Mouse (Mus musculus): ENCODE measurements around the gene Fbxw4. TPM values are rescaled to one million over a fixed set of nuclear protein-coding genes. Genes with fewer than 3 reads are reported as not detected.
"Not testable (repeated sequence)": the region's sequence is repeated elsewhere in the genome, so short reads cannot be mapped to it uniquely, and the experiment has no call there.

Fbxw4 gene
- total and polyA plus RNA-seq, 2 experiments from 2014 or later: 3.0 to 43.7 TPM

DNA sequence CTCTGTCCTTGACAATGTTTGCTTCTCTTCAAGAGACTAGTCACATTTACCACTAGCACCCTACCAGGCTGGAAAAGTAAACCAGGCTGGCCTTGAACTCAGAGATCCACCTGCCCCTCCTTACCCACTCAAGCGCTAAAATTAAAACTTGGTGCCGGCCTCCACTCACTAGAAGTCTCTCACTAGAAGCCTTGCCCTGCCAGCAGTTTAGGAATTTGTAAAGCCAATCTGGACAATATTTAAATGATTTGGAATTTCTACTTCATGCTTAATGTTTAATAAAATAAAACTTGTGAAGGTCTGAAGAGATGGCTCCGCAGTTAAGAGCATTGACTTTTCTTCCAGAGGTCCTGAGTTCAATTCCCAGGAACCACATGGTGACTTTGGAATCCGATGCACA is 10.3 kb downstream of the Fbxw4 start:
- Histone ChIP-seq H3K4me2 (ENCODE audit: low read depth, low read length) (no peak overlapping the region), H3K36me3 (replicated peaks; ENCODE audit: control insufficient read depth, insufficient read depth, low read length) (no peaks in the 10 kb centered on the region), H3K27ac (ENCODE audit: low read depth) (no peak overlapping the region), H3K9me3 (replicated peaks; ENCODE audit: control insufficient read depth, low read length) (no peaks in the 10 kb centered on the region), H3K27me3 (ENCODE audit: control insufficient read depth, insufficient read depth, low read length) (no peaks in the 10 kb centered on the region), H3K4me1 (ENCODE audit: control insufficient read depth, insufficient read depth) (peaks cover 6% of the 10 kb centered on the region; the same call in 1 of the 2 replicates), H3K9ac (replicated peaks; ENCODE audit: low read depth, low read length) (no peak overlapping the region), H3K4me3 (ENCODE audit: low read depth, low read length) (no peak overlapping the region)
- TF ChIP-seq CTCF (IDR thresholded peaks at IDR 0.05; ENCODE audit: low read depth): no peak
- no peak for TF ChIP-seq EP300 (IDR thresholded peaks at IDR 0.05; ENCODE audit: low read depth)
- no peak for ATAC-seq (ENCODE audit: insufficient read depth, low read depth)
- DNase-seq (ENCODE audit: low spot score): peak; percentile 44
- WGBS: 73% methylated on average over 4 of the region's 4 CpGs

DNA sequence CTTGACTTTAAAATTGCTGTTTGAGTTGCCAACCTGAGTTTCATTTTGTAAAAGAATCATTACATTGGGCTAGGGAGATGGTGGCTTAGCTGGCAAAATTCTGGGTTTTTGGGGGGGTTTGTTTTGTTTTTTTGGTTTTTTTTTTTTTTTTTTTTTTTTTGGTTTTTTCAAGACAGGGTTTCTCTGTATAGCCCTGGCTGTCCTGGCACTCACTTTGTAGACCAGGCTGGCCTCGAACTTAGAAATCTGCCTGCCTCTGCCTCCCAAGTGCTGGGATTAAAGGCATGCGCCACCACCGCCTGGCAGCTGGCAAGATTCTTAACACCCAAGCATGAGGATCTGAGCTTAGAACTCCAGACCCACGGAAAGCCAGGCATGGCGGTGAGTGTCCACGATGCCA is 11.6 kb downstream of the Fbxw4 start:
- not testable (repeated sequence) for H3K4me2 ChIP-seq (ENCODE audit: low read depth, low read length); ATAC-seq (ENCODE audit: insufficient read depth, low read depth); H3K9me3 ChIP-seq (replicated peaks; ENCODE audit: control insufficient read depth, low read length); H3K27me3 ChIP-seq (ENCODE audit: control insufficient read depth, insufficient read depth, low read length); H3K27ac ChIP-seq (ENCODE audit: low read depth); DNase-seq (ENCODE audit: low spot score); H3K4me3 ChIP-seq (ENCODE audit: low read depth, low read length); H3K36me3 ChIP-seq (replicated peaks; ENCODE audit: control insufficient read depth, insufficient read depth, low read length); H3K4me1 ChIP-seq (ENCODE audit: control insufficient read depth, insufficient read depth); H3K9ac ChIP-seq (replicated peaks; ENCODE audit: low read depth, low read length)
- 88% methylated on average over 6 of the region's 6 CpGs for WGBS

DNA sequence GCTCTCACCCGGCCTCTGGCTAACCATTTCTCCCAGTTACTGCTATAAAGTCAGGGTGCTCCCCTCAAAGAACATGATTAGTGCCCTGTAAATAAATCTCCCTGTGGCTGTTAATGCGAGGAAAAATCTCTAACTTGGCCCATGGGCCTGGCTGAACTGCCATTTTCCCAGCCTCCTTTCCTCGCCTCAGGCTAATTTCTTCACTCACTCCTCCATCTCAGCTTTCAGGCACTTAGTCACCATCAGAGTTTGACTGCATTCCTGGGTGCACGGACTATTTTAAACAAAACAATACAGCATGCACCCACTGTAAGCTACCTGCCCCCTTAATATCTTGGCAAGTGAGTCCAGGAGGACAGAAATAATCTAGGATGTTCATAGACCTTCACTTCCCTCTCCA is 13.2 kb downstream of the Fbxw4 start:
- 43% methylated on average over 4 of the region's 4 CpGs for WGBS
- no peak overlapping the region for H3K27ac ChIP-seq (ENCODE audit: low read depth)

DNA sequence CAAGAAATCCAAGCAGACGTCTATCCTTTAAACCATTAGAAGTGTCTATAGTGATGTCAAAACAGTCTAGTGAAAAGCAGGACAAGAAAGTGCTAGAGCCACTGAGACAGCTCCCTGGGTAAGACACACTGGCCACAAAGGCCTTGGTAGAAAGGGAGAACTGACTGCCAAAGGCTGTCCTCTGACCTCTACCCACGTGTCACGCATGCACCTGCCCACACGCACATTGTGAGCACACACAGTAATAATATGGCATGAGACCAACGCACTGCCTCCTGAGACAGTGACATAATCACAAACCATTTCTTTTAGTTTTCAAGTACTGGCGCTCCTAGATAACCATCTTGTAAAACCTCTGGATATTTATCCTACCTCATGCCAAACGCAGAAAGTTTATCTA is 19.4 kb downstream of the Fbxw4 start:
- Histone ChIP-seq H3K4me2 (ENCODE audit: low read depth, low read length) (no peak overlapping the region), H3K36me3 (replicated peaks; ENCODE audit: control insufficient read depth, insufficient read depth, low read length) (peaks cover 21% of the 10 kb centered on the region), H3K4me1 (ENCODE audit: control insufficient read depth, insufficient read depth) (no peaks in the 10 kb centered on the region), H3K4me3 (ENCODE audit: low read depth, low read length) (no peak overlapping the region), H3K9me3 (replicated peaks; ENCODE audit: control insufficient read depth, low read length) (no peaks in the 10 kb centered on the region), H3K9ac (replicated peaks; ENCODE audit: low read depth, low read length) (no peak overlapping the region), H3K27ac (ENCODE audit: low read depth) (no peak overlapping the region), H3K27me3 (ENCODE audit: control insufficient read depth, insufficient read depth, low read length) (no peaks in the 10 kb centered on the region)
- TF ChIP-seq CTCF (IDR thresholded peaks at IDR 0.05; ENCODE audit: low read depth) (no peak), EP300 (IDR thresholded peaks at IDR 0.05; ENCODE audit: low read depth) (no peak)
- DNase-seq (ENCODE audit: low spot score) (no peak), ATAC-seq (ENCODE audit: insufficient read depth, low read depth) (no peak)
- WGBS: 85% methylated on average over 7 of the region's 7 CpGs

More for the DNA sequence above, 13.2 kb downstream of the Fbxw4 start:
- H3K9ac ChIP-seq (replicated peaks; ENCODE audit: low read depth, low read length): no peak overlapping the region
- no peak for TF ChIP-seq CTCF (IDR thresholded peaks at IDR 0.05; ENCODE audit: low read depth)
- H3K27me3 ChIP-seq (ENCODE audit: control insufficient read depth, insufficient read depth, low read length): no peaks in the 10 kb centered on the region
- DNase-seq (ENCODE audit: low spot score) (no peak), ATAC-seq (ENCODE audit: insufficient read depth, low read depth) (no peak)
- 0 out of 2 replicates have a peak, but pooled peaks cover 4% of the 10 kb centered on the region for H3K4me1 ChIP-seq (ENCODE audit: control insufficient read depth, insufficient read depth)
- no peak overlapping the region for H3K4me2 ChIP-seq (ENCODE audit: low read depth, low read length)
- H3K36me3 ChIP-seq (replicated peaks; ENCODE audit: control insufficient read depth, insufficient read depth, low read length): no peaks in the 10 kb centered on the region
- no peaks in the 10 kb centered on the region for H3K9me3 ChIP-seq (replicated peaks; ENCODE audit: control insufficient read depth, low read length)
- no peak overlapping the region for H3K4me3 ChIP-seq (ENCODE audit: low read depth, low read length)

DNA sequence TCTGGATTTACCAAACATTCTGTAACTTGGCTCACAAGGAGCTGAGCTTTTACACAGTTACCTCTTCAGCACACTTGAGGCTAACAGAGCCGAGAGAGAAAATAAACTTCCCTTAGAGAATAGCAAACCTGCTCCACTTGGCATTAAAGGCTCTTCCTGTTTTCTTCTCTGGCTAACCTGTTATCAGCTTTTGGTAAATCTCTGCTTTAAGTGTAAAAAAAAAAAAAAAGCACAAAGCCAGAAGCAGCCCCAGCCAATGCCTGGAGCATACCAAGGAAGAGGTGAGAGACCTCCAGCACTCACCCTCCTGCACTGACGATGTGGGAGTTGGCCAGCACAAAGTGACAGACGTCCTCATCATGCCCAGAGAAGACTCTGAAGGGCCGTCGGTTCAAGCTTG is 24.2 kb downstream of the Fbxw4 start:
- H3K27me3 ChIP-seq (ENCODE audit: control insufficient read depth, insufficient read depth, low read length): no peaks in the 10 kb centered on the region
- peaks cover 48% of the 10 kb centered on the region for H3K36me3 ChIP-seq (replicated peaks; ENCODE audit: control insufficient read depth, insufficient read depth, low read length)
- 50% methylated on average over 5 of the region's 5 CpGs for WGBS
- H3K4me2 ChIP-seq (ENCODE audit: low read depth, low read length): no peak overlapping the region
- DNase-seq (ENCODE audit: low spot score): no peak
- ATAC-seq (ENCODE audit: insufficient read depth, low read depth): no peak
- H3K27ac ChIP-seq (ENCODE audit: low read depth): no peak overlapping the region
- H3K9ac ChIP-seq (replicated peaks; ENCODE audit: low read depth, low read length): no peak overlapping the region
- no peaks in the 10 kb centered on the region for H3K9me3 ChIP-seq (replicated peaks; ENCODE audit: control insufficient read depth, low read length)
- H3K4me3 ChIP-seq (ENCODE audit: low read depth, low read length): no peak overlapping the region
- TF ChIP-seq EP300 (IDR thresholded peaks at IDR 0.05; ENCODE audit: low read depth) (no peak), CTCF (IDR thresholded peaks at IDR 0.05; ENCODE audit: low read depth) (no peak)
- peaks cover 9% of the 10 kb centered on the region for H3K4me1 ChIP-seq (ENCODE audit: control insufficient read depth, insufficient read depth)

DNA sequence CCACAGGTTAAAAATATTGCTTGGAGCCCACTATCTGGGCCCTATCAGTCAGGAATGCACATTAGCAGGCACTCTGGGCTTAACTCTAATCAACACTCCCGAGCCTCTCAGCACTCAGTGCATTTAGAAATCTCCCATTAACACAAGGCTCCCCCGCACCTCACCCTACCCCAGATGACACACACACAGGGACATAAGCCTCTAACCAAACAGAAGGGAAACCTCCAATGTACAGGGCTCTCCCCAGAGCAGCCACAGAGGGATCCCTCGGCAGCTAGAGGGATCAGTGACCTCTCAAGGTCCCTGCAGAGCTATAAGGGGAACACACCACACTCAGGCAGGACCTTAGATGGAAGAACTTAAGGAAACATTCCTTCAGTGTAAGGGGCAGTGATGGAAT is 28.5 kb downstream of the Fbxw4 start:
- Histone ChIP-seq H3K4me3 (ENCODE audit: low read depth, low read length) (no peak overlapping the region), H3K9me3 (replicated peaks; ENCODE audit: control insufficient read depth, low read length) (no peaks in the 10 kb centered on the region), H3K27ac (ENCODE audit: low read depth) (peak overlapping the region; percentile 22; the same call in 1 of the 2 replicates), H3K27me3 (ENCODE audit: control insufficient read depth, insufficient read depth, low read length) (no peaks in the 10 kb centered on the region), H3K4me1 (ENCODE audit: control insufficient read depth, insufficient read depth) (peaks cover 9% of the 10 kb centered on the region), H3K36me3 (replicated peaks; ENCODE audit: control insufficient read depth, insufficient read depth, low read length) (peaks cover 54% of the 10 kb centered on the region), H3K4me2 (ENCODE audit: low read depth, low read length) (no peak overlapping the region), H3K9ac (replicated peaks; ENCODE audit: low read depth, low read length) (no peak overlapping the region)
- TF ChIP-seq CTCF (IDR thresholded peaks at IDR 0.05; ENCODE audit: low read depth) (no peak), EP300 (IDR thresholded peaks at IDR 0.05; ENCODE audit: low read depth) (no peak)
- peak; percentile 55; the same call in 1 of the 2 replicates for ATAC-seq (ENCODE audit: insufficient read depth, low read depth)
- DNase-seq (ENCODE audit: low spot score): peak; percentile 23
- 12% methylated on average over 3 of the region's 3 CpGs for WGBS
